Mouse (Mus musculus) lung, postnatal 4 days (tissue): ENCODE results near the gene Mcidas.
"Not testable (repeated sequence)": the region's sequence is repeated elsewhere in the genome, so short reads cannot be mapped to it uniquely, and the experiment has no call there.

Source experiments
- DNase-seq, 2 experiments: peaks; one replicate each; pipeline ENCODE4 v3.0.0; 2021

Mcidas gene

DNA sequence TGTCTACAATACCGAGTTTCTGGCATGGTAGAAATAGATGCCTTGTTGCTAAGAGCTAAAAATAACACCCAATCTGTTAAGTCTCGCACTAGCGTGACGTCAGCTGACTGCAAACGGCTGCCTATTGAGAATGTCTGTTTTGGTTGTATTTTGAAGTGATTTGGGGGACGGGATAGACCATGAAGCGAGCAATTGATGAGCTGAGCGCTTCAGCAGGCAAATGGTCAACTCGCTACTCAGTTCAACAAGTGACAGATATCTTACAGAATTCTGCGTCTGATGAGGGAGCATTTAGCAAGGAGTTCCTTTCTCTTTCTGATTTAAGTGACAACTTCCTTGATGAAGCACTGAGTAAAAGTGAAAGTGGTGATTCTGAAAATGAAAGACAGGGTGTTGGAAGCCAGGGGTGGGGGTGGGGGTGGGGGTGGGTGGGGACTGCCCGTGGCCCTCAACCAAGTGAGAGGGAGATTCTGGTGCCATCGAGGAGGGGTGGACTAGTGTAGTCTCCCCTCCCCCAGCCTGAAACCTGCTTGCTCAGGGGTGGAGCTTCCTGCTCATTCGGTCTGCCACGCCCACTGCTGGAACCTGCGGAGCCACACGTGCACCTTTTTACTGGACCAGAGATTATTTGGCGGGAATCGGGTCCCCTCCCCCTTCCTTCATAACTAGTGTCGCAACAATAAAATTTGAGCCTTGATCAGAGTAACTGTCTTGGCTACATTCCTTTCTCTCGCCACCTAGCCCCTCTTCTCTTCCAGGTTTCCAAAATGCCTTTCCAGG is 19.7 kb downstream of the Mcidas start:
- DNase-seq: not testable (repeated sequence)

DNA sequence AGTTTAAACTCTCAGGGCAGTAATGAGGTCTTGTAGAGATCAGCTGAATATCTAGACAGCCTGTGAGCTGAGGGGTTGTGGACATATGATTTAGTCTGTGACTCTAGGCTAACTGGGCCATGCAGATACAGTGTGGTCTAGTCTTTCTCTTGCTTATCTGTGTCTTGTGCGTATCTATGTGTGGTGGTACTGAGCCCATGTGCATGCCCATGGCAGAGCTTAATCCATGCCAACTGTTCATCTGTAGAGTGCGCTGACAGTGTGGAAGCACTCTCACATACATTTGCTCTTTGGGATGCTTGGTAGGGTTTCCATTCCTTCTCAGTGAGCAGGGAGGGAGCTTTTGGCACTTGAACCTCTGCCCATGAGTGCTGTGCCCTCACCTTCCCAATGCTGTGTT is 27.9 kb downstream of the Mcidas start:
- DNase-seq: no peak

DNA sequence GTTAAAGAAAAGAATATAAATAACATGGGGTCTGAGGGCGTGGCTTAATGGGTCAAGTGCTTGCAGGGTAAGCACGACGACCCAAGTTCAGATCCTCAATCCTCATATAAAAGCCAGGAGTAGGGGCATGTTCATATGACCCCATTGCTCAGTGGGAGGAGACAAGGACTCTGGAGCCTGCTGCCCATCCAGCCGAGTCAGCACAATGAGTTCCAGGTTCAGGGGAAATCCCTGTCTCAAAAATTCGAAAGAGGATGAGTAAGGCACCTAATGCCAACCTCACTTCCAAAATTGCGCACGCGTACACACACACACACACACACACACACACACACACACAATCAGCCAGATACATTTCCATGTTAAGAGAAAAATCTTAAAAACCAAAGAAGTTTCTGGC is 28.8 kb downstream of the Mcidas start:
- DNase-seq: no peak

DNA sequence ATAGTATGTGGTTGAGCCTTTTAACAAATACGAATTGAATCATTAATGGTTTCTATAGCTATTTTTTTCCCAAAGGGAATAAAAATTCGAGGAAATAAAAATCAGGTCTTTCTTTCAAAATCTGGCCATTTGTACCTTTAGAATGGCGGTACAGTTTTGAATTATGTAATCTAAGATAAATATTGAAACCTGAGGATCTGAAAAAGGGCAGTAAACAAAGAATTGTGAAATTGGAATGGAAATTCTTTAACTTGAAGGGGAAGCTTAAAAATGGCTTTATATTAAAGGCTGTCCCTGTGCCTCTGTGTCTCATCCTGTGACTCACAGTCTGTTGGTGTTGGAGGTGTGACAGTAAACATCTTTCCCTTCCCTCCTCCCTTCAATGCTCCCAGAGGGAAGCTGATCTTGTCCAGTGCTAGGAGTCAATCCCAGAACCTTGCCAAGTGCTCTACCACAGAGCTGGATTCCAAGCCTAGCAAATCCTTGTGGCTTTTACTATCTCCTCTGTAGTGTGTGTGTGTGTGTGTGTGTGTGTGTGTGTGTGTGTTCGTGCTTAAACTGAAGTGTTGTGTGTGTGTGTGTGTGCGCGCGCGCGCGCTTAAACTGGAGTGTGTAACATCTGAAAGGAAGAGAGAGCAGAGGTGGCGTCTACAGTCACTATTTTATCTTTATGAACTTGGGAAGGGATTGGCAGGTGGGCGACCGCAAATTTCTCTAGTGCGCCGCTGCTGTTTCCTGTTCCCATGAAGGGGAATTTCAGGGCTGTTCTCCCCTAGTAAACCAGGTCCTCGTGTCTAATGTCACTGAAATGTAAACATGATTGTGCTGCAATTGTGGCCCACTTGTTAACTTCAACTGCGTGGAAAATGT is 29.9 kb downstream of the Mcidas start:
- no peak for DNase-seq

DNA sequence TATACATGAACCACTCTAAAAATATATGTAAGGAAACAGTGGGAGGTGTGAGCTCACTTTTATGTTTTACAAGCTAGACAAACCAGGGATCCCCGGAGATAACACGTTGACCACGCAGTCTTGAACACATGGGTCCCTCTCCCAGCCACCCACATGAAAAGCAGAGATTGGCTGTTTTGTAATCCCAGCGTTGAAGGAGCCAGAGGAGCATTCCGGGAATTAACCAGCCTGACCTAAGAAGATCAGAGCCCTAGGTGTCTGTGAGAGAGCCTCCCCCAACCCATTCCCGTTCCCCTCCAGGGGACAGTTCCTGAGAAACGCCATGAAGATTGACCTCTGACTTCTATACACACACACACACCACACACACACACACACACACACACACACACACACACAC is 37.7 kb downstream of the Mcidas start:
- DNase-seq: no peak

DNA sequence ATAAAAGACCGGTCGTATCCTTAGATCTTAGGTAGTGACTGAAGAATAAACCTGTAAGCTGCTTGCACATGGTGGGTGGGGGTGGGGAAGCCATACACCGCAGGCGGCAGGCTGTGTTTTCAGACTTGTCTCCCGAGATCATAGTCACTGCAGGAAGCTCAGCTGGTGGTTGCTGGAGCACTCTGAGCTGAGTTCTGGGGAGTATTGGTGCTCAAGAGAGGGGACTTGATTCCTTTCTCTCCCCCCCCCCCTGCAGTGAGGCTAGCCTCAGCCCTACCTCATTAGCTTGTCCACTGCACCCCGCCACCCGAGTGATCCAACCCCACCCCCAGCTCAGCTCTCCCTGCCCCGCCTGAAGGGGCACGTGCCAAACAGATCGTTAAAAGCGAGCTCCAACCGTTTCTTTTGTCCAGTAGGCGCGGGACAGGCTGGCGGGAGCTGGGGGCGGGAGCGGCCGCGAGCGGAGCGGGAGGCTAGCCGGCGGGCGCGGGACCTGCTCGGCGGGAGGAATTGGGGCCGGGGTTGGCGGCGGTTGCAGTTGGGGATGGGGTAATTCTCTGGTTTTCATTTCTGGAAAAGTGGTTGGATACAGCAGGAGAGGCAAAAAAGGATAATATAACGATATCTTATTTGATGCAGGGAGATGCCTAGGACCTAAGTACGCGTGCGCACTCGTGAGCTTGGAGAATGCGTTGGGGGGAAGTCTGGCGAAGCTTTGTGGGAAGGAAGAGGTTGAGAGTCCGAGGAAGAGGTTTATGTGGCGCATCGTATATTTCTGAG is 38.3 kb downstream of the Mcidas start:
- peak; percentile 25 to 39 for DNase-seq

DNA sequence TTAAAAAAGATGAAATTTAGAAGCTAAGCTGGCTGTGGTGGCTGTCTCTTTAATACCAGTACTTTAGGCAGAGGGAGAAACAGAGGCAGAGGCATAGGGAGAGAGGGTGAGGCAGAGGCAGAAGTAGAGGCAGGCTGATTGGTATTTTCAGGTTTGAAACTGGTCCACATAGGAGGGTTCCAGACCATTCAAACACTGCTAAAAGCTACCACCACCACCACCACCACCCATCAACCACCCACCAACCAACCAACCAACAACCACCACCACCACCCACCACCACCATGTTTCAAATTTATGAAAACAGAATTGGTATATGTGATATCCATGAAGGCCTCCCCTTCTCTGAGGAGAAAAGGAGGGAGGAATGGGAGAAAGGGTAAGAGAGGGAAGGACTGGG is 39.2 kb downstream of the Mcidas start:
- no peak for DNase-seq

DNA sequence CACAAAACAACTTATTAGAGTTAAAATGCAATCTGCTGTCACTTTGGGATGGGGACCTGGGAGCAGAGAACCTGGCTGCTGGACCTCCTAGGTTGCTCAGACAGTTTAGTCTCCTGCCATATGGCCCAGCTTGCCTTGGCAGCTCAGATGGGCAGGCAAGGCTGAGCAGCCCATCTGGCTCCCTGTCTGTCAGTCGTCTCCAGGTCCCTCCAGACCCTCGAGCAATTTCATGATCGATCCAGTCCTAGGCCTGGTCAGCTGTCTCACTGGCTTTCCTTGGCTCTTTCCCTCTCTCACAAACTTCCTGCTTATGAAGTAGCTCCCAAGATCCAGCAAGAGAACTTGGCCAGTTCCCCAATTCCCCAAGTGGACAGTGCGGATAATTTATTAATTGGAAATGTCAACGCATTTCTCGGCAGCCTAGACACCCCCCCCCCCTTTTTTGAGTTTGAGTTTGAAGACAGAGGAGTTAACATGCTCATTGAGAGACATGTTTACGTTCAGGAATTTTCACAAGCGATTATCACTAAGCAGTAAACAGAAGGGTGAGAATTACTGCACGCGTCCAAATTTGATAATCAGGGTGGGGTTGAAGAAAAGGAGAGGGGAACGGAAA is 40.7 kb downstream of the Mcidas start:
- no peak for DNase-seq

DNA sequence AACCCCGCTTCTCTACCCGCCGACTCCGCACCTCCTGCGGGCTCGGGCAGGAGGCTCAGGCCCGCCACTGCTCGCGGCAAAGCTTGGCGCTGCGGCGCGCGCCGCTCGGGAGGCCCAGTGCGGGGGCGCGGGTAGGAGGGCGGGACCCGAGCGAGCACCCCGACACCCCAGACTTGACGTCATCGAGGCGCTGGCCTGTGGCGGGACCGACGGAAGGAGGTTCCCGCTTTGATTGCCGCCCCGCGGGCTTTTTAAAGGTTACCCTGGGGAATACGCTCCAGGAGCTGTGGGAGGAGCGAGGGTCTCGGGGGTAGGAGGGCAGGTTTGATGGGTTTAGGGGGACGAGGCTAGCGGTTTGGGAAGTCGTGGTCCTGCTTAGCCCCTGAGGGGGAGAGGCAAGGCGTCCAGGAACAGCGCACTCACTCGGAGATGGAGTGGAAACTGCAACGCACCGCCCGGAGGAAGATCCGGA is 41.3 kb downstream of the Mcidas start, which contains the start of gene Cdc20b:
Cdc20b (plus strand) TSS at position 162 of the 472 bp plus-strand sequence.
- peak; percentile 63 to 67 for DNase-seq

DNA sequence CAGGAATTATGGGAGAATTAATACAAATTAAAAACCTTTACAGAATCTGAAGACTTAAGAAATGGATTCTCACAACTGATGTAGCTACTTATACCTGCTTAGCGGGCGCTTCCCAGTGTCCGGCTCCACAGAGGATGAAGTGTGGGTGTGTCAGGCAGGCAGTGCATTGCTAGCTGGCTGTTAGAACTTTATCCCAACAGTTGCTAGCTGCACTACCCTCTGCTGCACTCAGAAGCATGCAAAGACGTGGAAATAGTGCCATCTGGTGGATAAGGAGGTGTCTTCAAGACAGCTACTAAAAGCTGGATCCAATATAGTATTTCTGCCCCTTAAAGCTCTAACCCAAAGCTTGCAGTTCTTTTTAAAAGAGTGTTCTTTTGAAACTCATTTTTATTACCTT is 42.2 kb downstream of the Mcidas start:
- DNase-seq: peak; percentile 45 to 82

DNA sequence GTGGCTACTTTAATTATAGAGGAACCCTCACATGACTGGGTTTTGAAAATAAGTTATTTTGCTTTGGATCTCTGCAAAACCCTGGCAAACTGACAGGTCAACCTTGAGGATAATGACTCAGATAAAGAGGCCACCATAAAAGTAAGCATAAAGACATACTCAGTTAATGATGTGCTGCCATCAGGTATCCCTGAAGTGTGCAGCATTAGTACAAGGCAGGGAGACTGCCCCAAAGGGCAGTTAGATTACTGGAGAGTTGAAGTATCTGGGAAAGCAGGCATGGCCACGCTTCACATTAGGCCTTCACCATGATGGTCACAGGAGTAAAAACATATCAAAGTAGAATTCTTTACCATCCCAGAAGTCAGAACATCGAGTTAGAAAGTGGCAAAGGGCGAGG is 51.2 kb downstream of the Mcidas start:
- DNase-seq: no peak

DNA sequence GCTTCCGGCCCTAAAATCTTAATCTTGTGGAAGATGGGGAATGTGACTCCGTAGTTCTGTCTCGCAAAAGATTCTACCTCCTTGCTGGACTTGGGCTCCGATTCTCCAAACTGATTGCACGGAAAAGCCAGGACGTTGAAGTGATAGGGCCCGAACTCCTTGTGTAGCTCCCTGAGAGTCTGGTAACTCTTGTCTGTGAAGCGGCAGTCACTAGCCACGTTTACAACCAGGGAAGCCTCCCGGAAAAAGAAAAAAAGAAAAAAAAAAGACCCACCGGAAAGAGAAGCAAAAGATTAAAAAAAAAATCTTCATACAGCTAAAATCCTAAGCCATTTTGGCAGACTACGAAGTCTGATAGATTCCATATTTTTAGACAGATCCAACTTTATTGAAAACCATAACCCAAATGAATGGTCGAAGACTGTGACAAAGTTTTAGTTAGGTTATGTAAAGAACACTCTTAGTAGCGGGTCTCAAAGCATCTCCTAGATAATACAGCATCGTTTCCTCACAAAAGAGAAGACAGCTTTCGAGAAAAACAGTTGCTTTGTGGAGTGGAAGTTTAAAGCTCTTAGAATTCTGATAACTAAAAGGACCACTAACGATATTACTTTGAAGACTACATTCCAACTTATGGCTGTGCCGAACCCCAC is 51.9 kb downstream of the Mcidas start:
- no peak for DNase-seq

DNA sequence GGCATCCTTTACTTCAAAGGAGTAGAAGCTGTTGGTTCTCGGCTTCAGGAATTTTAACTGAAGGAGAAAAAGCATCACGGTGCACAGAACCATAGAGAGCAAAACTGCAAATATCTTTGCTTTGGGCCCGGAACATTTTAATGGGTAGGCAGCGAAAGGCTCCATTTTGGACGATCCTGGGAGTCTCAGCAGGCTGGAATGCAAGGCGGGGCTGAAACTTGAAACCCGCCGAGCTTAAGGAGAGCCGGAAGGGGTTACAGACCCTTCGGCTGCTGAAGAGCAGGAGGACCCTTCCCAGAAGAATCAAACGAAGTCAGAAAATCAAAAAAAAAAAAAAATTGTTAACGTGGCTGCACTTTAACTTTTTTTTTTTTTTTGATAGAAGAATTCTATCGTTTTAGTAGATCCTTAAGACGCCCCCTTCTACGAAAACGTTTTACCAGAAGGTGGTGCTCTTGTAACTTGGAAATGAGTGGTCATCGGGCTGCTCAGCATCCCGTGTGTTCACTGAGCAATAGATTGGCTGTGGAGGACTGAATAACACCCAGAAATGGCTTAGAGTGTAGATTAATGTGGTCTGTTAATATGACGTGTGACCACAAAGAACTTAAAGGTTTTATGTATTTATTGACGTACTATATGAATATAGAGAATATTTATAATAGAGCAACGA is 52.7 kb downstream of the Mcidas start, which contains the start of gene Gpx8:
Gpx8 (minus strand) TSS at position 200 of the 673 bp plus-strand sequence.
- DNase-seq: peak; percentile 71 to 75

DNA sequence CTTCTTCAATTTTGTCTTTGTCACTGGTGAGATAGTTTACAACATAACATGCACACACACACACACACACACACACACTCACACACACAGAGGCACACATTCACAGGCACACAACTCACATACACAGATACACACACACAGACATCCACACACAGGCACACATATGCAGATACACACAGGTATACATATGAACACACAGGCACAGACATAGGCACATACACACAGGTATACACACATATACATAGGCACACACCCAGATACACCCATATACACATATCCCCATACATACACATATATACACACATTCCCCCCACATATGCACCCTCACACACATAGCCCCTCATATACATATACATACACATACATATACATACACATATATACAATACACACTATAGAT is 53.4 kb downstream of the Mcidas start:
- DNase-seq: no peak

DNA sequence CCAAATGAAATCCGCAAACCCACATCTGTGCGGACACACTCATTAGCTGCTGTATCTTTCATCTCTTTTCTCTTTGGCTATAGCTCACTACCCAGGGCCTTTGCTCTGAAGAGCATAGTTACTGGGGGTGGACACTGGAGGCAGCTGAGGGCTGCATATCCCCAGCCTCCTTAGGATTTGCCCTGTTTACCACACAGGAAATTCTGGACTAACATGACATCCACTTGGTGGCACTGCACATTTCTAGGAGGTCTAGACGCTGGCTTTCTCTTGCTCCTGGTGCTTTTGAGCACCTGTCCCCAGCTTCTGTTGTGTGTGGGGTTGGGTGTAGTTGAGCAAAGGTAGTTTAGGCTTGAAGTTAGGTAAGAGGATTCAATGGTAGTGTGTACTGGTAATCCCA is 54.0 kb downstream of the Mcidas start:
- DNase-seq: no peak
